Mouse (Mus musculus): Measurements from ENCODE around the gene Robo2. TPM values are rescaled to one million over a fixed set of nuclear protein-coding genes. Genes with fewer than 3 reads are reported as not detected.
"Not testable (repeated sequence)": the region's sequence is repeated elsewhere in the genome, so short reads cannot be mapped to it uniquely, and the experiment has no call there.

The Robo2 gene
- polyA plus RNA-seq, 1 experiment from 2014 or later, result 88.9 TPM

DNA sequence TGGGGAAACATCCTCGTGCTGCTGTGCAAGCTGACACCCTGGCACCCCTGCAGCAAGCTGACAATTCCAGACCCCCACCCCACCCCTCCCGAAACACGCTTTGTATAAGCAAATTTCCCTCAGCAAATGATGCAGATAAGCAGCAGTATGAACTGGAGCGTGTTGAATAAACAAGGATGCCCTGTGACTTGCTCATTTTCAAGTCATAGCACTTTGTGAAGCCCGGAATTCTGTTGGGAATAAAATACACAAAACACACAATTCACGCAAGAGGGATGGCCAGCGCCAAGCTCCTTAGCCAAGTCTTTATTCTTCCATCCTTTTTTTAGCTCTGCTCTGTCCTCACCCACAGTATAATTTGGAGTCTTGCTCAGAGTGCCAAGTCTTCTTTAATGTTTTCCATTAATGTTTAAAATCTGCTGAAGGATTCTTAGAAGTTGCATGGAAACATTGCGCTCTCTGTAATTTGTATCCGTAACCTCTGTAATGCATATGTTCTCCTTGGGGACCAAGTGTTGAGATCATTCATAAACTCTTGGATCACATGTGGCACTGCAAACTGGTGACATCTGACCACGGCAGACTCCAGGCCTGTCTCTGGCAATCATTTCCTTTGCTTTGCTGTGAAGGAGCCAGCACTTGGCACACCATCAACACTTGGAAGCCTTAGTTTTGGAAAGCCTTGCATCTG, 356.4 kb downstream of the Robo2 start:
- Histone ChIP-seq H3K4me1 (ENCODE audit: control insufficient read depth, insufficient read depth, low read length) (peaks cover 12% of the 10 kb centered on the region), H3K36me3 (ENCODE audit: control insufficient read depth, insufficient read depth, low read length) (no peaks in the 10 kb centered on the region), H3K27me3 (ENCODE audit: control insufficient read depth, insufficient read depth, low read depth, low read length) (no peaks in the 10 kb centered on the region), H3K4me2 (ENCODE audit: low read length) (no peak overlapping the region), H3K27ac (ENCODE audit: low read length) (no peak overlapping the region), H3K9me3 (replicated peaks; ENCODE audit: control insufficient read depth, low read length, poor library complexity, severe bottlenecking) (no peaks in the 10 kb centered on the region), H3K9ac (ENCODE audit: low read depth, low read length) (no peak overlapping the region), H3K4me3 (ENCODE audit: low read depth, low read length) (no peak overlapping the region)
- ATAC-seq, result peak; percentile 65
- WGBS, result 61% methylated on average over 10 of the region's 10 CpGs

GRCm38 (mm10) chr16:74049467-74049866, 362.2 kb downstream of the Robo2 start:
- Histone ChIP-seq H3K4me1 (ENCODE audit: control insufficient read depth, insufficient read depth, low read length) (peaks cover 8% of the 10 kb centered on the region), H3K4me3 (ENCODE audit: low read depth, low read length) (no peak overlapping the region), H3K36me3 (ENCODE audit: control insufficient read depth, insufficient read depth, low read length) (no peaks in the 10 kb centered on the region), H3K27me3 (ENCODE audit: control insufficient read depth, insufficient read depth, low read depth, low read length) (no peaks in the 10 kb centered on the region), H3K27ac (ENCODE audit: low read length) (no peak overlapping the region), H3K4me2 (ENCODE audit: low read length) (no peak overlapping the region), H3K9me3 (replicated peaks; ENCODE audit: control insufficient read depth, low read length, poor library complexity, severe bottlenecking) (no peaks in the 10 kb centered on the region), H3K9ac (ENCODE audit: low read depth, low read length) (no peak overlapping the region)
- ATAC-seq, result no peak
- 79% methylated on average over 5 of the region's 5 CpGs for whole genome bisulfite sequencing

DNA sequence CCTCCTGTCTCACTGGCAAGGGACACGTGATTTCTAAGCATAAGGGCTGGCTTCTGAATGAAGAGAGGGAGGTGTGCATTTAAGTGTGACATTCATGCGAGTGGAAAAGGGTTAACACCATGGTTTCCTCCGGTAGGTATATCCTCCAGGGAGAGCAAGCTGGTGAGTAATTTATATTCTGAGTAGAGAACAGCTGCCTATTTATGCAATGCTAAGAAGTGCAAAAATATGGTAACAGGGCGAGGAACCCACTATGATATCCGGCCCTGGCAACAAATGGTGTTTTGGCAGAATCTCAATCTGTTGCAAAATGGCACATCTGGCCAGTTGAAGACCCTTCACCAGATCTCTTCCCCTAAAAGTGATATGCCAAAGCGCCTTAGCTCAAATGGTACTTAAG, 362.6 kb downstream of the Robo2 start:
- no peak overlapping the region for H3K27ac ChIP-seq (ENCODE audit: low read length)

DNA sequence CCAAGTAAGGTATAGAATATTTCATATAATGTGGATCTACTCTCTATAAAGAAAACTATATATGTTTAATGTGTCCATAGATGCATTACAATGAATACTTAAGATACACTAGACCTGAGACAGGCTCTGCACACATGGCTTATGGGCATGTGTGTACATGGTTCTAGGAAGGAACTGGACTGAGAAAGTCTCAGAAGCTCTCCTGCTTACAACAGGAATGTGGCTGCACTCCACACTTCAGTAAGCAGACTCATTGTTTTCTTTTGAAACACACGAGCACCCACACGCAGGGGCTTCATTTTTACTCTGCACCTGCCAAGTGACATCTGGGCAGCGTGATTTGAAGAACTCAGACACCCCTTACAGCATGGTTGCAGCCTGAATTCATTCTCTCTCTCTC, 364.4 kb downstream of the Robo2 start:
- Histone ChIP-seq H3K27ac (ENCODE audit: low read length) (no peak overlapping the region), H3K4me1 (ENCODE audit: control insufficient read depth, insufficient read depth, low read length) (peaks cover 5% of the 10 kb centered on the region; the same call in 1 of the 2 replicates), H3K4me2 (ENCODE audit: low read length) (no peak overlapping the region), H3K27me3 (ENCODE audit: control insufficient read depth, insufficient read depth, low read depth, low read length) (no peaks in the 10 kb centered on the region), H3K9ac (ENCODE audit: low read depth, low read length) (no peak overlapping the region), H3K36me3 (ENCODE audit: control insufficient read depth, insufficient read depth, low read length) (no peaks in the 10 kb centered on the region), H3K9me3 (replicated peaks; ENCODE audit: control insufficient read depth, low read length, poor library complexity, severe bottlenecking) (no peaks in the 10 kb centered on the region), H3K4me3 (ENCODE audit: low read depth, low read length) (no peak overlapping the region)
- 21% methylated on average over 3 of the region's 3 CpGs for WGBS
- ATAC-seq, result no peak

More for the DNA sequence above, 362.6 kb downstream of the Robo2 start:
- Histone ChIP-seq H3K36me3 (ENCODE audit: control insufficient read depth, insufficient read depth, low read length) (no peaks in the 10 kb centered on the region), H3K4me3 (ENCODE audit: low read depth, low read length) (no peak overlapping the region), H3K9ac (ENCODE audit: low read depth, low read length) (no peak overlapping the region), H3K4me2 (ENCODE audit: low read length) (no peak overlapping the region), H3K4me1 (ENCODE audit: control insufficient read depth, insufficient read depth, low read length) (peaks cover 5% of the 10 kb centered on the region; the same call in 1 of the 2 replicates), H3K9me3 (replicated peaks; ENCODE audit: control insufficient read depth, low read length, poor library complexity, severe bottlenecking) (no peaks in the 10 kb centered on the region), H3K27me3 (ENCODE audit: control insufficient read depth, insufficient read depth, low read depth, low read length) (no peaks in the 10 kb centered on the region)
- no peak for ATAC-seq
- 52% methylated on average over 6 of the region's 6 CpGs for WGBS

DNA sequence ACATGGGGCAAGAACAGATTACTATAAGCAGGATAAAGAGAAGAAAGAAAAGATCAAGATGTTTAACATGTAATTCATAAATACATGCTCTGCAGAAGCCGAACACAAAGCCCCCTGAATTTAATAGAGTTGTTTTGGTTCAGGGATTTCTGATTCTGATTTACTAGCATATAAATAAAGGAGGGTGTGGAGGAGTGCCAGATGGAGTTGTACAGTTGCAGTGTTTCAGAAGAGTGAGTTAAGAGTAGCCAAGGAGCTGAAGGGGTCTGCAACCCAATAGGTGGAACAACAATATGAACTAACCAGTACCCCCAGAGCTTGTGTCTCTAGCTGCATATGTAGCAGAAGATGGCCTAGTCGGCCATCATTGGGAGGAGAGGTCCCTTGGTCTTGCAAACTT, 370.8 kb downstream of the Robo2 start:
- H3K27me3 ChIP-seq (ENCODE audit: control insufficient read depth, insufficient read depth, low read depth, low read length); H3K9me3 ChIP-seq (replicated peaks; ENCODE audit: control insufficient read depth, low read length, poor library complexity, severe bottlenecking); H3K9ac ChIP-seq (ENCODE audit: low read depth, low read length); H3K27ac ChIP-seq (ENCODE audit: low read length); ATAC-seq; H3K4me2 ChIP-seq (ENCODE audit: low read length); H3K36me3 ChIP-seq (ENCODE audit: control insufficient read depth, insufficient read depth, low read length); H3K4me1 ChIP-seq (ENCODE audit: control insufficient read depth, insufficient read depth, low read length); H3K4me3 ChIP-seq (ENCODE audit: low read depth, low read length): not testable (repeated sequence)
- 73% methylated on average over 2 of the region's 2 CpGs for WGBS

GRCm38 (mm10) chr16:74027822-74028221, 383.8 kb downstream of the Robo2 start:
- Histone ChIP-seq H3K4me1 (ENCODE audit: control insufficient read depth, insufficient read depth, low read length) (no peaks in the 10 kb centered on the region), H3K4me3 (ENCODE audit: low read depth, low read length) (no peak overlapping the region), H3K9ac (ENCODE audit: low read depth, low read length) (no peak overlapping the region), H3K9me3 (replicated peaks; ENCODE audit: control insufficient read depth, low read length, poor library complexity, severe bottlenecking) (no peaks in the 10 kb centered on the region), H3K4me2 (ENCODE audit: low read length) (no peak overlapping the region), H3K36me3 (ENCODE audit: control insufficient read depth, insufficient read depth, low read length) (no peaks in the 10 kb centered on the region), H3K27me3 (ENCODE audit: control insufficient read depth, insufficient read depth, low read depth, low read length) (no peaks in the 10 kb centered on the region), H3K27ac (ENCODE audit: low read length) (no peak overlapping the region)
- no peak for ATAC-seq
- WGBS, result 75% methylated on average over 4 of the region's 4 CpGs

- Histone ChIP-seq H3K9me3 (replicated peaks; ENCODE audit: control insufficient read depth, low read length, poor library complexity, severe bottlenecking) (no peaks in the 10 kb centered on the region), H3K4me3 (ENCODE audit: low read depth, low read length) (no peak overlapping the region), H3K4me2 (ENCODE audit: low read length) (no peak overlapping the region), H3K4me1 (ENCODE audit: control insufficient read depth, insufficient read depth, low read length) (no peaks in the 10 kb centered on the region), H3K9ac (ENCODE audit: low read depth, low read length) (no peak overlapping the region), H3K27ac (ENCODE audit: low read length) (no peak overlapping the region), H3K27me3 (ENCODE audit: control insufficient read depth, insufficient read depth, low read depth, low read length) (no peaks in the 10 kb centered on the region), H3K36me3 (ENCODE audit: control insufficient read depth, insufficient read depth, low read length) (no peaks in the 10 kb centered on the region)
- whole genome bisulfite sequencing, result 46% methylated on average over 1 of the region's 1 CpGs
- ATAC-seq, result no peak
These were observed 389.2 kb downstream of the Robo2 start for GRCm38 (mm10) chr16:74022281-74022978.

- no peak overlapping the region for H3K9ac ChIP-seq (ENCODE audit: low read depth, low read length)
- no peaks in the 10 kb centered on the region for H3K36me3 ChIP-seq (ENCODE audit: control insufficient read depth, insufficient read depth, low read length)
- H3K4me1 ChIP-seq (ENCODE audit: control insufficient read depth, insufficient read depth, low read length), result no peaks in the 10 kb centered on the region
- no peaks in the 10 kb centered on the region for H3K27me3 ChIP-seq (ENCODE audit: control insufficient read depth, insufficient read depth, low read depth, low read length)
- no peak overlapping the region for H3K4me2 ChIP-seq (ENCODE audit: low read length)
- no peak overlapping the region for H3K4me3 ChIP-seq (ENCODE audit: low read depth, low read length)
- WGBS, result 88% methylated on average over 3 of the region's 3 CpGs
- no peak for ATAC-seq
- no peaks in the 10 kb centered on the region for H3K9me3 ChIP-seq (replicated peaks; ENCODE audit: control insufficient read depth, low read length, poor library complexity, severe bottlenecking)
- H3K27ac ChIP-seq (ENCODE audit: low read length), result no peak overlapping the region
These were observed 405.9 kb downstream of the Robo2 start for GRCm38 (mm10) chr16:74005767-74006166.

- H3K27ac ChIP-seq (ENCODE audit: low read length), result no peak overlapping the region
These were observed 410.3 kb downstream of the Robo2 start for GRCm38 (mm10) chr16:74001331-74001730.

More at GRCm38 (mm10) chr16:74001331-74001730, 410.3 kb downstream of the Robo2 start:
- Histone ChIP-seq H3K9me3 (replicated peaks; ENCODE audit: control insufficient read depth, low read length, poor library complexity, severe bottlenecking) (no peaks in the 10 kb centered on the region), H3K4me3 (ENCODE audit: low read depth, low read length) (no peak overlapping the region), H3K27me3 (ENCODE audit: control insufficient read depth, insufficient read depth, low read depth, low read length) (no peaks in the 10 kb centered on the region), H3K9ac (ENCODE audit: low read depth, low read length) (no peak overlapping the region), H3K4me1 (ENCODE audit: control insufficient read depth, insufficient read depth, low read length) (no peaks in the 10 kb centered on the region), H3K36me3 (ENCODE audit: control insufficient read depth, insufficient read depth, low read length) (no peaks in the 10 kb centered on the region), H3K4me2 (ENCODE audit: low read length) (no peak overlapping the region)
- no peak for ATAC-seq
- WGBS, result 39% methylated on average over 2 of the region's 2 CpGs

Data from midbrain, embryonic 16.5 days (tissue).